ENCODE assay signal across 16 mouse cellular contexts in genomic region chr2:148188865-148189264, GRCm38 (mm10).
DNase-seq lines count a peak whose midpoint lies in the region; ATAC-seq and TF ChIP-seq lines count a peak whose summit lies in the region.
"Had no signal": no experiment of that assay in that cellular context is flagged by ENCODE, and none has a peak within 500 bp of the region (broad histone marks: within the 10 kb centered on the region; RNA-seq: fewer than 3 reads in every experiment).

No protein-coding gene starts in this region.

- no peak for TF ChIP-seq POLR2A in kidney, adult 2 months (IDR thresholded peaks at IDR 0.05; ENCODE audit: low read depth, low read length)

- H3K4me1 ChIP-seq in kidney, adult 2 months (ENCODE audit: control insufficient read depth, insufficient read depth, low read length), result no peaks in the 10 kb centered on the region
- no peaks in the 10 kb centered on the region for H3K4me1 ChIP-seq in stomach, embryonic 16.5 days (ENCODE audit: control insufficient read depth, insufficient read depth, low read length)
- H3K4me1 ChIP-seq: hindbrain, embryonic 15.5 days had no signal

- no peaks in the 10 kb centered on the region for H3K36me3 ChIP-seq in kidney, adult 2 months (ENCODE audit: control insufficient read depth, insufficient read depth, low read length)
- no peaks in the 10 kb centered on the region for H3K36me3 ChIP-seq in stomach, embryonic 16.5 days (ENCODE audit: control insufficient read depth, insufficient read depth, low read length)
- H3K36me3 ChIP-seq: hindbrain, embryonic 15.5 days had no signal

- DNase-seq in kidney, adult 2 months, result peak; percentile 25
- DNase-seq in kidney, adult 11 months, result no peak
- peak; percentile 9 for DNase-seq in testis, postnatal 14 days (ENCODE audit: low spot score)
- DNase-seq in testis, postnatal 10 days (ENCODE audit: low spot score), result no peak
- DNase-seq in heart, postnatal 10 days, result peak; percentile 68 to 74
- DNase-seq: cerebellum, adult 11 months; right cerebral cortex, postnatal 4 days had no signal

- no peak overlapping the region for H3K27ac ChIP-seq in kidney, adult 2 months (ENCODE audit: insufficient read depth, low read depth, low read length)
- peak overlapping the region; percentile 51; the same call in 1 of the 2 replicates for H3K27ac ChIP-seq in stomach, embryonic 16.5 days (ENCODE audit: low read length)
- H3K27ac ChIP-seq: heart, adult 2 months; hindbrain, embryonic 15.5 days; liver, embryonic 14.5 days had no signal

- no peaks in the 10 kb centered on the region for H3K27me3 ChIP-seq in kidney, adult 2 months (replicated peaks; ENCODE audit: control insufficient read depth, insufficient read depth, low read length)
- no peaks in the 10 kb centered on the region for H3K27me3 ChIP-seq in stomach, embryonic 16.5 days (ENCODE audit: control insufficient read depth, insufficient read depth, low read length)
- H3K27me3 ChIP-seq: hindbrain, embryonic 15.5 days; Patski had no signal

- no peak overlapping the region for H3K9ac ChIP-seq in stomach, embryonic 16.5 days (ENCODE audit: low read length)
- H3K9ac ChIP-seq: hindbrain, embryonic 15.5 days; liver, embryonic 14.5 days had no signal

- peak; percentile 81 for ATAC-seq in stomach, embryonic 16.5 days (ENCODE audit: insufficient read depth, low FRiP score)
- ATAC-seq in cerebellum, adult (ENCODE audit: insufficient number of reproducible peaks, low FRiP score, low TSS enrichment), result no peak
- ATAC-seq: Patski had no signal

- TF ChIP-seq CTCF in kidney, adult 2 months (conservative IDR thresholded peaks at IDR 0.05; ENCODE audit: insufficient read depth, insufficient read length, low read depth, low read length), result no peak

- WGBS in kidney, adult 2 months, result 71% methylated on average over 2 of the region's 2 CpGs
- WGBS in stomach, embryonic 16.5 days, result 30% methylated on average over 2 of the region's 2 CpGs

- H3K4me3 ChIP-seq in kidney, adult 2 months (ENCODE audit: insufficient read depth, low read depth, low read length), result no peak overlapping the region
- no peak overlapping the region for H3K4me3 ChIP-seq in stomach, embryonic 16.5 days (replicated peaks; ENCODE audit: low read length)
- H3K4me3 ChIP-seq: erythroblast, embryonic 14.5 days; heart, adult 2 months; hindbrain, embryonic 15.5 days; megakaryocyte, embryonic 14.5 days; myocyte had no signal

- no peaks in the 10 kb centered on the region for H3K9me3 ChIP-seq in stomach, embryonic 16.5 days (replicated peaks; ENCODE audit: control insufficient read depth, low read length)
- H3K9me3 ChIP-seq: hindbrain, embryonic 15.5 days; megakaryocyte, embryonic 14.5 days had no signal

- no peak overlapping the region for H3K4me2 ChIP-seq in stomach, embryonic 16.5 days (ENCODE audit: low read depth, low read length)
- H3K4me2 ChIP-seq: hindbrain, embryonic 15.5 days had no signal

- intact Hi-C loops in heart, postnatal 10 days (cut with DNase I), result no loop called here

Comparison
In these comparisons a context has a peak if more than half of its experiments do, and no peak if none do; other contexts are left out.
1. DNase-seq: peak in kidney, adult 2 months (single experiment), testis, postnatal 14 days (single experiment) and heart, postnatal 10 days (2 of 2); none in kidney, adult 11 months (single experiment) and testis, postnatal 10 days (single experiment).